Mouse (Mus musculus) lung, postnatal 0 days (tissue): Measurements from ENCODE around the gene Ncor2. TPM values are rescaled to one million over a fixed set of nuclear protein-coding genes. Genes with fewer than 3 reads are reported as not detected.

Experiments used
- ATAC-seq: fragments of 200-750 bp; cut with Nextera tagmentation; 2 replicates; pipeline ENCODE4 v1.8.0; 2017; ENCODE audit warnings: moderate library complexity
- DNase-seq: peaks from one replicate; pipeline ENCODE4 v3.0.0-alpha.2; 2016; ENCODE audit warnings: low spot score
- H3K27ac ChIP-seq: fragments of 300-500 bp; sonication (generic); 2 replicates; pipeline ENCODE4 v1.5.1; 2014; ENCODE audit warnings: antibody characterized with exemption, mild to moderate bottlenecking, low read length, mixed read lengths
- H3K27me3 ChIP-seq: fragments of 300-500 bp; sonication (generic); replicated peaks from 2 replicates; pipeline ENCODE4 v1.6.1; 2014; ENCODE audit warnings: low read length, mixed read lengths; ENCODE audit not compliant: insufficient read depth
- H3K36me3 ChIP-seq: fragments of 300-500 bp; sonication (generic); 2 replicates; pipeline ENCODE4 v1.6.1; 2014; ENCODE audit warnings: low read length, mixed read lengths; ENCODE audit not compliant: insufficient read depth
- H3K4me1 ChIP-seq: fragments of 300-500 bp; sonication (generic); 2 replicates; pipeline ENCODE4 v1.6.1; 2014; ENCODE audit warnings: antibody characterized with exemption, low read depth, low read length, mixed read lengths; ENCODE audit not compliant: insufficient read depth
- H3K4me2 ChIP-seq: fragments of 300-500 bp; sonication (generic); replicated peaks from 2 replicates; pipeline ENCODE4 v1.6.1; 2014; ENCODE audit warnings: low read depth, mild to moderate bottlenecking, low read length, moderate library complexity, mixed read lengths
- H3K4me3 ChIP-seq: fragments of 300-500 bp; sonication (generic); 2 replicates; pipeline ENCODE4 v1.5.1; 2014; ENCODE audit warnings: low read depth, low read length
- H3K9ac ChIP-seq: fragments of 300-500 bp; sonication (generic); replicated peaks from 2 replicates; pipeline ENCODE4 v1.6.1; 2014; ENCODE audit warnings: low read depth, mild to moderate bottlenecking
- H3K9me3 ChIP-seq: fragments of 300-500 bp; sonication (generic); 2 replicates; pipeline ENCODE4 v1.6.1; 2016; ENCODE audit warnings: low read length, mixed read lengths
- CTCF ChIP-seq: IDR thresholded peaks from 2 replicates; pipeline ENCODE4 v1.5.1; 2016; ENCODE audit warnings: antibody characterized with exemption, mild to moderate bottlenecking
- EP300 ChIP-seq: IDR thresholded peaks from 2 replicates; pipeline ENCODE4 v1.6.1; 2016; ENCODE audit warnings: antibody characterized with exemption, mild to moderate bottlenecking, control low read depth
- WGBS: fragments of 180-500 bp; shearing (Covaris S2); extraction: QIAGEN DNeasy Blood & Tissue Kit; methylation state at CpG from one replicate; pipeline ENCODE4 v1.1.7; 2014; 5-methylcytosine and 5-hydroxymethylcytosine counted together
- polyA plus RNA-seq: library from polyadenylated mRNA; unstranded; fragments of >200 nt; fragmentation: Nextera tagmentation; extraction: Ambion mirVana; gene quantifications from 2 replicates; pipeline ENCODE4 v1.2.1, GENCODE M21; 2015

Gene Ncor2
- polyA plus RNA-seq, 1 experiment from 2014 or later = 20.2 TPM

- ATAC-seq (peak; percentile 41), DNase-seq (peak; percentile 35)
- Histone ChIP-seq H3K9me3 (no peaks in the 10 kb centered on the region), H3K27ac (peak overlapping the region; percentile 38; the same call in 1 of the 2 replicates), H3K36me3 (peaks cover 11% of the 10 kb centered on the region; the same call in 1 of the 2 replicates), H3K4me1 (no peaks in the 10 kb centered on the region), H3K27me3 (no peaks in the 10 kb centered on the region), H3K4me2 (no peak overlapping the region), H3K9ac (no peak overlapping the region), H3K4me3 (no peak overlapping the region)
- 63% methylated on average over 5 of the region's 5 CpGs for WGBS
- TF ChIP-seq EP300 (no peak), CTCF (no peak)
Observed at GRCm38 (mm10) chr5:125113029-125113428, 66.0 kb downstream of the Ncor2 start.

- H3K27ac ChIP-seq = peak overlapping the region; percentile 38; the same call in 1 of the 2 replicates
- H3K4me3 ChIP-seq = no peak overlapping the region
- no peak for DNase-seq
- no peaks in the 10 kb centered on the region for H3K4me1 ChIP-seq
- 55% methylated on average over 1 of the region's 1 CpGs for WGBS
- no peaks in the 10 kb centered on the region for H3K9me3 ChIP-seq
- no peak overlapping the region for H3K9ac ChIP-seq
- ATAC-seq = no peak
- peaks cover 14% of the 10 kb centered on the region; the same call in 1 of the 2 replicates for H3K36me3 ChIP-seq
- H3K4me2 ChIP-seq = no peak overlapping the region
- no peak for TF ChIP-seq CTCF
- no peak for TF ChIP-seq EP300
- no peaks in the 10 kb centered on the region for H3K27me3 ChIP-seq
Observed at GRCm38 (mm10) chr5:125112588-125112987, 66.4 kb downstream of the Ncor2 start.

- no peak overlapping the region for H3K4me3 ChIP-seq
- no peaks in the 10 kb centered on the region for H3K4me1 ChIP-seq
- no peaks in the 10 kb centered on the region for H3K27me3 ChIP-seq
- no peak overlapping the region for H3K4me2 ChIP-seq
- no peak overlapping the region for H3K27ac ChIP-seq
- DNase-seq = peak; percentile 40
- ATAC-seq = peak; percentile 50
- WGBS = 44% methylated on average over 6 of the region's 6 CpGs
- H3K9ac ChIP-seq = no peak overlapping the region
- H3K36me3 ChIP-seq = peaks cover 15% of the 10 kb centered on the region; the same call in 1 of the 2 replicates
- H3K9me3 ChIP-seq = no peaks in the 10 kb centered on the region
- TF ChIP-seq CTCF (no peak), EP300 (no peak)
Observed at GRCm38 (mm10) chr5:125111137-125111536, 67.9 kb downstream of the Ncor2 start.

- ATAC-seq = no peak
- TF ChIP-seq EP300 = no peak
- TF ChIP-seq CTCF = no peak
- Histone ChIP-seq H3K27ac (no peak overlapping the region), H3K36me3 (peaks cover 18% of the 10 kb centered on the region; the same call in 1 of the 2 replicates), H3K4me2 (no peak overlapping the region), H3K4me3 (no peak overlapping the region), H3K9me3 (no peaks in the 10 kb centered on the region), H3K9ac (no peak overlapping the region), H3K4me1 (no peaks in the 10 kb centered on the region), H3K27me3 (no peaks in the 10 kb centered on the region)
- WGBS = 56% methylated on average over 3 of the region's 3 CpGs
- DNase-seq = no peak
Observed at GRCm38 (mm10) chr5:125110722-125111121, 68.3 kb downstream of the Ncor2 start.

GRCm38 (mm10) chr5:125110196-125110595 is 68.8 kb downstream of the Ncor2 start:
- no peak overlapping the region for H3K4me3 ChIP-seq
- H3K9ac ChIP-seq = no peak overlapping the region
- H3K4me1 ChIP-seq = no peaks in the 10 kb centered on the region
- DNase-seq (no peak), ATAC-seq (no peak)
- H3K4me2 ChIP-seq = no peak overlapping the region
- whole genome bisulfite sequencing = 77% methylated on average over 8 of the region's 8 CpGs
- H3K27me3 ChIP-seq = no peaks in the 10 kb centered on the region
- no peaks in the 10 kb centered on the region for H3K9me3 ChIP-seq
- TF ChIP-seq EP300 = no peak
- TF ChIP-seq CTCF = no peak
- no peak overlapping the region for H3K27ac ChIP-seq
- H3K36me3 ChIP-seq = peaks cover 18% of the 10 kb centered on the region; the same call in 1 of the 2 replicates

GRCm38 (mm10) chr5:125107011-125107651 is 71.9 kb downstream of the Ncor2 start:
- Histone ChIP-seq H3K4me2 (no peak overlapping the region), H3K9ac (no peak overlapping the region), H3K9me3 (no peaks in the 10 kb centered on the region), H3K27me3 (no peaks in the 10 kb centered on the region), H3K27ac (no peak overlapping the region), H3K36me3 (peaks cover 21% of the 10 kb centered on the region; the same call in 1 of the 2 replicates), H3K4me1 (no peaks in the 10 kb centered on the region), H3K4me3 (no peak overlapping the region)
- 51% methylated on average over 11 of the region's 11 CpGs for WGBS
- TF ChIP-seq EP300 (no peak), CTCF (peak; percentile 87)
- peak; percentile 89 for DNase-seq
- ATAC-seq = peak; percentile 53
